Mouse (Mus musculus): ENCODE results near the gene Sergef.

DNA sequence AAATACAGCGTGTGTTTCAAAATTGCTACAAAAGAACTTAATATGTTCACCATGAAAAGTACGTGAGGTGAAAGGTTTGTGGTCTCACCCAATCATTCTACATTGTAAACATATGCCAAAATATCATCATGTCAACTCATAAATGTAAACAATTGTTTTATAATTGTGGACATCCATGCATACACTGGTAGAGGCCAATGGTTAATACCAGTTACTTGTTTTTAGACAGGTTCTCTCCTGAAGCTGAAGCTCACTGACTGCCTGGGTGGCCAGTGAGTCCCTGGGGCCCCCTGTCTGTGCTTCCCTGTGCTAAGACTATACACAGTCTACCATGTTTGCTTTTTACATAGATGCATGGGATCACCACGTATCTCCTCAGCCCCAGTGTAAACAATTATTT lies 91.5 kb downstream of the Sergef start:
- TF ChIP-seq CHD2 (IDR thresholded peaks at IDR 0.05; ENCODE audit: low read depth, low read length) (no peak), ZNF384 (IDR thresholded peaks at IDR 0.05; ENCODE audit: low read depth, low read length) (no peak)

Data from ES-E14 (cell line).